Mouse (Mus musculus) forebrain, embryonic 16.5 days (tissue): ENCODE data around the gene Naxe. TPM values are rescaled to one million over a fixed set of nuclear protein-coding genes. Genes with fewer than 3 reads are reported as not detected.

Experiments
- ATAC-seq: fragments of 200-750 bp; cut with Nextera tagmentation; 2 replicates; pipeline ENCODE4 v1.8.0; 2017; ENCODE audit warnings: mild to moderate bottlenecking, moderate library complexity
- H3K27ac ChIP-seq: fragments of 300-500 bp; sonication (generic); 2 replicates; pipeline ENCODE4 v1.5.1; 2014; ENCODE audit warnings: low read length, control low read depth
- H3K27me3 ChIP-seq: fragments of 300-500 bp; sonication (generic); replicated peaks from 2 replicates; pipeline ENCODE4 v1.6.1; 2014; ENCODE audit warnings: low read length; ENCODE audit not compliant: control insufficient read depth, insufficient read depth
- H3K36me3 ChIP-seq: fragments of 300-500 bp; sonication (generic); 2 replicates; pipeline ENCODE4 v1.6.1; 2014; ENCODE audit not compliant: control insufficient read depth, insufficient read depth
- H3K4me1 ChIP-seq: fragments of 300-500 bp; sonication (generic); replicated peaks from 2 replicates; pipeline ENCODE4 v1.6.1; 2014; ENCODE audit warnings: low read length; ENCODE audit not compliant: control insufficient read depth, insufficient read depth
- H3K4me2 ChIP-seq: fragments of 300-500 bp; sonication (generic); 2 replicates; pipeline ENCODE4 v1.6.1; 2014; ENCODE audit warnings: mild to moderate bottlenecking, low read length, control low read depth
- H3K4me3 ChIP-seq: fragments of 300-500 bp; sonication (generic); replicated peaks from 2 replicates; pipeline ENCODE4 v1.5.1; 2014; ENCODE audit warnings: mild to moderate bottlenecking, low read length, control low read depth
- H3K9ac ChIP-seq: fragments of 300-500 bp; sonication (generic); replicated peaks from 2 replicates; pipeline ENCODE4 v1.6.1; 2014; ENCODE audit warnings: low read depth, low read length, control low read depth
- H3K9me3 ChIP-seq: fragments of 300-500 bp; sonication (generic); 2 replicates; pipeline ENCODE4 v1.6.1; 2016; ENCODE audit warnings: low read length; ENCODE audit not compliant: control insufficient read depth
- WGBS: fragments of 180-500 bp; shearing (Covaris S2); extraction: QIAGEN DNeasy Blood & Tissue Kit; methylation state at CpG from one replicate; pipeline ENCODE4 v1.1.7; 2014; 5-methylcytosine and 5-hydroxymethylcytosine counted together
- polyA plus RNA-seq: library from polyadenylated mRNA; unstranded; fragments of >200 nt; fragmentation: Nextera tagmentation; extraction: Ambion mirVana; gene quantifications from 2 replicates; pipeline ENCODE4 v1.2.1, GENCODE M21; 2015

Naxe gene
- polyA plus RNA-seq, 1 experiment from 2014 or later: 168 TPM

GRCm38 (mm10) chr3:88074766-88075165 is 16.5 kb upstream of the Naxe start:
- no peak for ATAC-seq
- Histone ChIP-seq H3K9ac (no peak overlapping the region), H3K4me2 (no peak overlapping the region), H3K36me3 (no peaks in the 10 kb centered on the region), H3K4me1 (no peaks in the 10 kb centered on the region), H3K9me3 (no peaks in the 10 kb centered on the region), H3K4me3 (no peak overlapping the region), H3K27ac (no peak overlapping the region), H3K27me3 (no peaks in the 10 kb centered on the region)
- WGBS: 81% methylated on average over 8 of the region's 8 CpGs

- 70% methylated on average over 2 of the region's 2 CpGs for WGBS
- Histone ChIP-seq H3K9me3 (no peaks in the 10 kb centered on the region), H3K27me3 (no peaks in the 10 kb centered on the region), H3K4me2 (no peak overlapping the region), H3K4me1 (no peaks in the 10 kb centered on the region), H3K27ac (no peak overlapping the region), H3K9ac (no peak overlapping the region), H3K36me3 (no peaks in the 10 kb centered on the region), H3K4me3 (no peak overlapping the region)
- no peak for ATAC-seq
Measured at GRCm38 (mm10) chr3:88074351-88074750, 16.1 kb upstream of the Naxe start.

- WGBS: 63% methylated on average over 2 of the region's 2 CpGs
- no peak overlapping the region for H3K9ac ChIP-seq
- H3K4me2 ChIP-seq: no peak overlapping the region
- no peak for ATAC-seq
- H3K36me3 ChIP-seq: no peaks in the 10 kb centered on the region
- no peaks in the 10 kb centered on the region for H3K4me1 ChIP-seq
- H3K27ac ChIP-seq: no peak overlapping the region
- no peak overlapping the region for H3K4me3 ChIP-seq
- no peaks in the 10 kb centered on the region for H3K27me3 ChIP-seq
- H3K9me3 ChIP-seq: no peaks in the 10 kb centered on the region
Measured at GRCm38 (mm10) chr3:88073631-88074030, 15.3 kb upstream of the Naxe start.

GRCm38 (mm10) chr3:88071783-88072182 is 13.5 kb upstream of the Naxe start:
- Histone ChIP-seq H3K9me3 (no peaks in the 10 kb centered on the region), H3K36me3 (no peaks in the 10 kb centered on the region), H3K4me3 (no peak overlapping the region), H3K4me1 (no peaks in the 10 kb centered on the region), H3K4me2 (no peak overlapping the region), H3K27me3 (no peaks in the 10 kb centered on the region), H3K9ac (no peak overlapping the region), H3K27ac (no peak overlapping the region)
- peak; percentile 84 for ATAC-seq
- 2% methylated on average over 5 of the region's 5 CpGs for WGBS

- WGBS: 8% methylated on average over 2 of the region's 2 CpGs
- no peak overlapping the region for H3K9ac ChIP-seq
- 0 out of 2 replicates have a peak, but pooled peaks cover 2% of the 10 kb centered on the region for H3K27me3 ChIP-seq
- no peak for ATAC-seq
- H3K4me2 ChIP-seq: no peak overlapping the region
- no peaks in the 10 kb centered on the region for H3K9me3 ChIP-seq
- no peak overlapping the region for H3K27ac ChIP-seq
- no peaks in the 10 kb centered on the region for H3K4me1 ChIP-seq
- no peaks in the 10 kb centered on the region for H3K36me3 ChIP-seq
- no peak overlapping the region for H3K4me3 ChIP-seq
Measured at GRCm38 (mm10) chr3:88068386-88068785, 10.1 kb upstream of the Naxe start.

- Histone ChIP-seq H3K9ac (no peak overlapping the region), H3K4me3 (no peak overlapping the region)
- 81% methylated on average over 6 of the region's 6 CpGs for WGBS
Measured at GRCm38 (mm10) chr3:88057030-88057429, 1.3 kb downstream of the Naxe start.

GRCm38 (mm10) chr3:88049532-88049931 is 8.8 kb downstream of the Naxe start:
- H3K4me1 ChIP-seq: no peaks in the 10 kb centered on the region
- H3K27me3 ChIP-seq: no peaks in the 10 kb centered on the region
- no peak overlapping the region for H3K4me2 ChIP-seq
- no peak for ATAC-seq
- H3K9ac ChIP-seq: no peak overlapping the region
- H3K27ac ChIP-seq: no peak overlapping the region
- peaks cover 18% of the 10 kb centered on the region for H3K36me3 ChIP-seq
- H3K9me3 ChIP-seq: no peaks in the 10 kb centered on the region
- H3K4me3 ChIP-seq: no peak overlapping the region
- 94% methylated on average over 3 of the region's 3 CpGs for WGBS

More at GRCm38 (mm10) chr3:88057030-88057429, 1.3 kb downstream of the Naxe start:
- H3K4me2 ChIP-seq: no peak overlapping the region; the same call in 1 of the 2 replicates
- H3K36me3 ChIP-seq: peaks cover 22% of the 10 kb centered on the region
- no peak for ATAC-seq
- H3K9me3 ChIP-seq: no peaks in the 10 kb centered on the region
- H3K27ac ChIP-seq: no peak overlapping the region
- H3K4me1 ChIP-seq: peaks cover 18% of the 10 kb centered on the region
- H3K27me3 ChIP-seq: no peaks in the 10 kb centered on the region

GRCm38 (mm10) chr3:88042661-88043421 is 15.5 kb downstream of the Naxe start, which contains the start of gene Gpatch4:
Gene Gpatch4 (plus strand): TSS chr3:88043108.
- no peaks in the 10 kb centered on the region for H3K36me3 ChIP-seq
- H3K4me3 ChIP-seq: peak within 1 kb of the TSS; percentile 74
- peak; percentile 98 for ATAC-seq
- peaks cover 18% of the 10 kb centered on the region for H3K27me3 ChIP-seq
- 0 out of 2 replicates have a peak within 1 kb of the TSS, but pooled peaks have one; percentile 21 for H3K27ac ChIP-seq
- no peaks in the 10 kb centered on the region for H3K9me3 ChIP-seq
- peak within 1 kb of the TSS; percentile 56 for H3K9ac ChIP-seq
- WGBS: 11% methylated on average over 36 of the region's 36 CpGs
- H3K4me2 ChIP-seq: peak within 1 kb of the TSS; percentile 53
- H3K4me1 ChIP-seq: peaks cover 8% of the 10 kb centered on the region

- H3K9ac ChIP-seq: no peak overlapping the region
- H3K36me3 ChIP-seq: no peaks in the 10 kb centered on the region
- no peak overlapping the region for H3K4me3 ChIP-seq
- no peaks in the 10 kb centered on the region for H3K9me3 ChIP-seq
- no peak overlapping the region for H3K4me2 ChIP-seq
- 61% methylated on average over 1 of the region's 1 CpGs for WGBS
- ATAC-seq: no peak
- H3K4me1 ChIP-seq: no peaks in the 10 kb centered on the region
- peaks cover 15% of the 10 kb centered on the region for H3K27me3 ChIP-seq
- no peak overlapping the region for H3K27ac ChIP-seq
Measured at GRCm38 (mm10) chr3:88035561-88036293, 22.6 kb downstream of the Naxe start.
